Mouse (Mus musculus) hindbrain, embryonic 10.5 days (tissue): ENCODE results near the gene Hlcs. TPM values are rescaled to one million over a fixed set of nuclear protein-coding genes. Genes with fewer than 3 reads are reported as not detected.
A peak's percentile ranks its signal among the peaks of the same experiment; 100 is the strongest.

Source experiments
- DNase-seq: peaks from one replicate; pipeline ENCODE4 v3.0.0-alpha.2; 2017; ENCODE audit warnings: low spot score
- H3K27ac ChIP-seq: fragments of 300-500 bp; sonication (generic); 2 replicates; pipeline ENCODE4 v1.5.1; 2016; ENCODE audit warnings: mild to moderate bottlenecking, moderate library complexity
- H3K27me3 ChIP-seq: fragments of 300-500 bp; sonication (generic); 2 replicates; pipeline ENCODE4 v1.6.1; 2016; ENCODE audit warnings: mild to moderate bottlenecking; ENCODE audit not compliant: poor library complexity, insufficient read depth, severe bottlenecking
- H3K36me3 ChIP-seq: fragments of 300-500 bp; sonication (generic); 2 replicates; pipeline ENCODE4 v1.6.1; 2016; ENCODE audit warnings: mild to moderate bottlenecking, moderate library complexity
- H3K4me1 ChIP-seq: fragments of 300-500 bp; sonication (generic); replicated peaks from 2 replicates; pipeline ENCODE4 v1.6.1; 2016; ENCODE audit warnings: mild to moderate bottlenecking
- H3K4me3 ChIP-seq: fragments of 300-500 bp; sonication (generic); 2 replicates; pipeline ENCODE4 v1.5.1; 2016; ENCODE audit warnings: mild to moderate bottlenecking, moderate library complexity
- H3K9me3 ChIP-seq: fragments of 300-500 bp; sonication (generic); 2 replicates; pipeline ENCODE4 v1.6.1; 2016; ENCODE audit warnings: mild to moderate bottlenecking, moderate library complexity
- WGBS: fragments of 180-500 bp; shearing (Covaris S2); methylation state at CpG from one replicate; pipeline ENCODE4 v1.1.7; 2016; 5-methylcytosine and 5-hydroxymethylcytosine counted together
- polyA plus RNA-seq: library from polyadenylated mRNA; unstranded; fragments of >200 nt; fragmentation: Nextera tagmentation; extraction: Ambion mirVana; gene quantifications from 2 replicates; pipeline ENCODE4 v1.2.1, GENCODE M21; 2016

Gene Hlcs
- polyA plus RNA-seq, 1 experiment from 2014 or later = 10.3 TPM

GRCm38 (mm10) chr16:94248721-94249120, 64.7 kb downstream of the Hlcs start:
- WGBS = 92% methylated on average over 15 of the region's 15 CpGs

DNA sequence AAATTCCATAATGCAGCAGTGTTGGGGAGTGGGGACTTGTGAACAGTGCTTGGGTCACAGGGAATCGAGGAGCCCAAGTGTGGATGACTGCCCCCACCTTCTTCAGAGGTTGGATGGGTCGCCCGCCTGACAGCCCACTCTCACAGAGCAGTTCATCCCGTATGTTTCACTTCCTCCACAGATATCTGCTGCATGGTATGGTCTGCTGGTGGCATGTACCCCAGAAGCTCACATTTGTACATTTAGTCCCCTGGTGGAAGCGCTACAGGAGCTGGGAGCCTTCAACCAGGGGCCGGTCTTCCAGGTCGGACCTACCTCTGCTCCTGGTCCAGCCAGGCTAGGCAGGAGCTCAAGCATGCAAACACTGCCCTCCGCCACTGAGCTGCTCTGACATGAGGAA, 66.4 kb downstream of the Hlcs start:
- H3K4me1 ChIP-seq = peaks cover 20% of the 10 kb centered on the region
- H3K4me3 ChIP-seq = no peak overlapping the region
- DNase-seq = no peak
- peak overlapping the region; percentile 8; the same call in 1 of the 2 replicates for H3K27ac ChIP-seq
- 93% methylated on average over 8 of the region's 8 CpGs for WGBS
- H3K9me3 ChIP-seq = no peaks in the 10 kb centered on the region
- H3K27me3 ChIP-seq = peaks cover 5% of the 10 kb centered on the region; the same call in 1 of the 2 replicates
- no peaks in the 10 kb centered on the region for H3K36me3 ChIP-seq

More at GRCm38 (mm10) chr16:94248721-94249120, 64.7 kb downstream of the Hlcs start:
- Histone ChIP-seq H3K27ac (no peak overlapping the region), H3K4me1 (peaks cover 23% of the 10 kb centered on the region), H3K4me3 (no peak overlapping the region), H3K9me3 (no peaks in the 10 kb centered on the region), H3K27me3 (peaks cover 2% of the 10 kb centered on the region; the same call in 1 of the 2 replicates), H3K36me3 (no peaks in the 10 kb centered on the region)
- no peak for DNase-seq

GRCm38 (mm10) chr16:94246058-94246784, 67.2 kb downstream of the Hlcs start:
- no peak overlapping the region for H3K4me3 ChIP-seq
- H3K9me3 ChIP-seq = no peaks in the 10 kb centered on the region
- WGBS = 81% methylated on average over 17 of the region's 17 CpGs
- DNase-seq = no peak
- H3K27ac ChIP-seq = peak overlapping the region; percentile 8; the same call in 1 of the 2 replicates
- peaks cover 5% of the 10 kb centered on the region; the same call in 1 of the 2 replicates for H3K27me3 ChIP-seq
- H3K36me3 ChIP-seq = no peaks in the 10 kb centered on the region
- peaks cover 20% of the 10 kb centered on the region for H3K4me1 ChIP-seq

GRCm38 (mm10) chr16:94241126-94241525, 72.2 kb downstream of the Hlcs start:
- Histone ChIP-seq H3K36me3 (no peaks in the 10 kb centered on the region), H3K9me3 (no peaks in the 10 kb centered on the region), H3K27me3 (peaks cover 33% of the 10 kb centered on the region), H3K27ac (no peak overlapping the region), H3K4me3 (no peak overlapping the region), H3K4me1 (peaks cover 13% of the 10 kb centered on the region)
- WGBS = 94% methylated on average over 10 of the region's 10 CpGs
- DNase-seq = no peak

DNA sequence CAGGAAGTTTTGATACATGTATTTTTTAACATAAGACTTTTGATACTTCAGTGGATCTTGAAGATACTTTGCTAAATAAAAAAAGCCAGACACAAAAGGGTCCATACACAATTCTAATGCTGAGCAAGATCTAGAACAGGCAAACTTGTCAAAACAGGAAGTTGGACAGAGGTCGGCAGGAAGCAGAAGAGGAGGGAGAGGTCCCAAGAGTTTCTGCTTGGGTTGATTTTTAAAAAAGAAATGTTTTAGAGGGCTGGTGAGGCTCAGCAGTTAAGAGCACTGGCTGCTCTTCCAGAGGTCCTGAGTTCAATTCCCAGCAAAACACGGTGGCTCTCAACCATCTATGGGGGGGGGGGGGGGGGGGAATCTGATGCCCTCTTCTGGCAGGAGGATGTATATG, 73.2 kb downstream of the Hlcs start:
- no peaks in the 10 kb centered on the region for H3K36me3 ChIP-seq
- H3K4me3 ChIP-seq = no peak overlapping the region
- H3K9me3 ChIP-seq = no peaks in the 10 kb centered on the region
- H3K27ac ChIP-seq = no peak overlapping the region
- DNase-seq = no peak
- H3K27me3 ChIP-seq = peaks cover 41% of the 10 kb centered on the region
- WGBS = 60% methylated on average over 2 of the region's 2 CpGs
- peaks cover 13% of the 10 kb centered on the region for H3K4me1 ChIP-seq

- DNase-seq = no peak
- H3K4me3 ChIP-seq = no peak overlapping the region
- H3K27me3 ChIP-seq = peaks cover 45% of the 10 kb centered on the region
- WGBS = 89% methylated on average over 6 of the region's 6 CpGs
- no peaks in the 10 kb centered on the region for H3K9me3 ChIP-seq
- no peaks in the 10 kb centered on the region for H3K36me3 ChIP-seq
- peaks cover 13% of the 10 kb centered on the region for H3K4me1 ChIP-seq
- no peak overlapping the region for H3K27ac ChIP-seq
These were observed 73.8 kb downstream of the Hlcs start for GRCm38 (mm10) chr16:94239567-94239966.

DNA sequence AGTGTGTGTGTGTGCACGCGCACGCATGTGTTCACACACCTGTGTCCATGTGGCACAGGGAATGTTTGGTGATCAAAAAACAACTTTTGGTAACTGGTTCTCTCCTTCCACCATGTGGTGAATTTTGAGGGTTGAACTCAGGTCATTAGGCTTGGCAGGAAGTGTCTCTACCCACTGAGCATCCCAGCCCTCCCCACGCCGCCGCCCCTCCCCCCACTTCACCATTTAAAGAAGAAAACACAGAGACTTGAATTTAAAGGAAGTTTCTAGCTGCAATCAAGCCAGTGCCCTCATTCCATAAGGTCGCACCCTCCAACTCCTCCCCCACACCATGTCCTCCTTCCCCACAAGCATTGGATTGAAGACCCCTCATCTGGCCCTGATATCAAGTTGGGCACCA, 74.2 kb downstream of the Hlcs start:
- Histone ChIP-seq H3K4me1 (peaks cover 13% of the 10 kb centered on the region), H3K36me3 (no peaks in the 10 kb centered on the region), H3K4me3 (no peak overlapping the region), H3K27ac (no peak overlapping the region), H3K9me3 (no peaks in the 10 kb centered on the region), H3K27me3 (peaks cover 50% of the 10 kb centered on the region)
- WGBS = 92% methylated on average over 7 of the region's 7 CpGs
- DNase-seq = no peak

GRCm38 (mm10) chr16:94237130-94237484, 76.3 kb downstream of the Hlcs start:
- H3K36me3 ChIP-seq = no peaks in the 10 kb centered on the region
- peaks cover 68% of the 10 kb centered on the region for H3K27me3 ChIP-seq
- peaks cover 17% of the 10 kb centered on the region for H3K4me1 ChIP-seq
- no peak overlapping the region for H3K27ac ChIP-seq
- DNase-seq = no peak
- WGBS = 71% methylated on average over 6 of the region's 6 CpGs
- no peak overlapping the region for H3K4me3 ChIP-seq
- no peaks in the 10 kb centered on the region; the same call in 1 of the 2 replicates for H3K9me3 ChIP-seq

- H3K9me3 ChIP-seq = no peaks in the 10 kb centered on the region; the same call in 1 of the 2 replicates
- H3K4me3 ChIP-seq = no peak overlapping the region
- DNase-seq = peak; percentile 34
- no peaks in the 10 kb centered on the region for H3K36me3 ChIP-seq
- H3K27me3 ChIP-seq = peaks cover 74% of the 10 kb centered on the region
- WGBS = 65% methylated on average over 16 of the region's 16 CpGs
- no peak overlapping the region for H3K27ac ChIP-seq
- peaks cover 17% of the 10 kb centered on the region for H3K4me1 ChIP-seq
These were observed 76.9 kb downstream of the Hlcs start for GRCm38 (mm10) chr16:94236226-94237129.

GRCm38 (mm10) chr16:94235718-94236117, 77.7 kb downstream of the Hlcs start:
- no peak overlapping the region for H3K4me3 ChIP-seq
- H3K9me3 ChIP-seq = no peaks in the 10 kb centered on the region; the same call in 1 of the 2 replicates
- H3K27ac ChIP-seq = no peak overlapping the region
- peaks cover 78% of the 10 kb centered on the region for H3K27me3 ChIP-seq
- WGBS = 92% methylated on average over 6 of the region's 6 CpGs
- H3K36me3 ChIP-seq = no peaks in the 10 kb centered on the region
- H3K4me1 ChIP-seq = peaks cover 22% of the 10 kb centered on the region
- DNase-seq = no peak

DNA sequence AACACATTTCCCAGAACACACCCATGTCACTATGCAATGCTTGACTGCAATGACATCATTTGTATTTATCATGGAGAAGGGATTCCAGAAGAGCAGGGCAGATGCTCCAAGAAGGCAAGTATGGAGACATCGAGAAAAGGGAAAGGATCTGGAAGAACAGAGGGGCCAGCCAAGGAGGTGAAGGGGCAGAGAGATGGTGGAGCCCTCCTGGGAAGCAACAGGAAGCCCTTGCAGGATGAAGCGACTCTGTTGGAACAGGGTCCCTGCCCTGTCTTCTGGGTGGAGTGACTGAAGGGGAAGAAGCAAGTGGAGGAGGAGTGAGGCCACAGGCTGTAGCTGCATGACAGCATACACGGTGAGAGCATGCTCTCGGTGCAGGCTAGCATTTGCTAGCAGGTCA, 79.2 kb downstream of the Hlcs start:
- DNase-seq = no peak
- peaks cover 4% of the 10 kb centered on the region; the same call in 1 of the 2 replicates for H3K9me3 ChIP-seq
- peaks cover 24% of the 10 kb centered on the region for H3K4me1 ChIP-seq
- H3K27ac ChIP-seq = no peak overlapping the region
- peaks cover 90% of the 10 kb centered on the region for H3K27me3 ChIP-seq
- no peak overlapping the region for H3K4me3 ChIP-seq
- WGBS = 73% methylated on average over 4 of the region's 4 CpGs
- 0 out of 2 replicates have a peak, but pooled peaks cover 3% of the 10 kb centered on the region for H3K36me3 ChIP-seq

GRCm38 (mm10) chr16:94230909-94231575, 82.3 kb downstream of the Hlcs start:
- peaks cover 42% of the 10 kb centered on the region for H3K4me1 ChIP-seq
- peaks cover 4% of the 10 kb centered on the region; the same call in 1 of the 2 replicates for H3K9me3 ChIP-seq
- WGBS = 75% methylated on average over 12 of the region's 12 CpGs
- H3K4me3 ChIP-seq = no peak overlapping the region
- 0 out of 2 replicates have a peak, but pooled peaks cover 3% of the 10 kb centered on the region for H3K36me3 ChIP-seq
- peaks cover 94% of the 10 kb centered on the region for H3K27me3 ChIP-seq
- no peak overlapping the region for H3K27ac ChIP-seq
- DNase-seq = no peak
